8 mouse cellular contexts compared by ENCODE assay signal in genomic region chr7:43464864-43465343, GRCm38 (mm10). TPM values are rescaled to one million over a fixed set of nuclear protein-coding genes. Genes with fewer than 3 reads are reported as not detected.
DNase-seq lines count a peak whose midpoint lies in the region; ATAC-seq and TF ChIP-seq lines count a peak whose summit lies in the region.

No protein-coding gene starts in this region.

- no peak for DNase-seq in lung, adult 2 months
- no peak for DNase-seq in lung, postnatal 4 days
- peak; percentile 62 for DNase-seq in embryo, embryonic 10.5 days (ENCODE audit: low spot score)
- peak; percentile 30 for DNase-seq in lung, postnatal 10 days
- no peak for DNase-seq in adrenal gland, adult 18-20 months (ENCODE audit: low spot score in 2 of 2)
- DNase-seq in left cerebral cortex, adult 8-10 months (ENCODE audit: low spot score in 2 of 2), result no peak
- no peak for DNase-seq in adipocyte (ENCODE audit: low spot score)

- peaks cover 5% of the 10 kb centered on the region; the same call in 1 of the 2 replicates for H3K4me1 ChIP-seq in lung, adult 2 months (ENCODE audit: control insufficient read depth, insufficient read depth, low read length)
- peaks cover 10% of the 10 kb centered on the region for H3K4me1 ChIP-seq in hindbrain, embryonic 15.5 days (replicated peaks)

- no peaks in the 10 kb centered on the region for H3K9me3 ChIP-seq in hindbrain, embryonic 15.5 days

- 0 out of 2 replicates have a peak, but pooled peaks have one; percentile 5 for TF ChIP-seq CTCF in lung, adult 2 months (IDR thresholded peaks at IDR 0.05; ENCODE audit: insufficient read depth, low read length)

- 0 out of 2 replicates have a peak, but pooled peaks cover 7% of the 10 kb centered on the region for H3K27me3 ChIP-seq in hindbrain, embryonic 15.5 days

- H3K36me3 ChIP-seq in hindbrain, embryonic 15.5 days, result no peaks in the 10 kb centered on the region

- no peak for TF ChIP-seq POLR2A in lung, adult 2 months (IDR thresholded peaks at IDR 0.05; ENCODE audit: borderline replicate concordance, extremely low read depth, low read depth, low read length)

- peak overlapping the region; percentile 80 for H3K27ac ChIP-seq in hindbrain, embryonic 15.5 days (replicated peaks)

- peak overlapping the region; percentile 47 for H3K9ac ChIP-seq in hindbrain, embryonic 15.5 days

- peak; percentile 68 for ATAC-seq in hindbrain, embryonic 15.5 days (ENCODE audit: low FRiP score, low read depth)

- H3K4me2 ChIP-seq in hindbrain, embryonic 15.5 days, result peak overlapping the region; percentile 89

- 9% methylated on average over 35 of the region's 35 CpGs for WGBS in lung, adult 2 months
- WGBS in hindbrain, embryonic 15.5 days, result 5% methylated on average over 35 of the region's 35 CpGs

- H3K4me3 ChIP-seq in lung, adult 2 months (replicated peaks; ENCODE audit: extremely low read depth, low read depth, low read length), result peak overlapping the region; percentile 55
- peak overlapping the region; percentile 59 for H3K4me3 ChIP-seq in hindbrain, embryonic 15.5 days

RNA-seq across cellular contexts. Expression of gene Vsig10l, which starts 2.0 kb away (rescaled TPM):
- polyA plus RNA-seq in lung, adult 2 months (2012; rRNA removed), result 6.6 and 14.2 TPM in 2 replicates
- polyA plus RNA-seq in hindbrain, embryonic 15.5 days (2015; fragmentation: Nextera tagmentation; extraction: Ambion mirVana), result 21.0 and 21.4 TPM in 2 replicates
- 1 to 10 TPM; 1.6 to 4.2 TPM for total RNA-seq in adrenal gland, adult 18-20 months (2021)
- total RNA-seq in left cerebral cortex, adult 8-10 months (2022), result 1 to 10 TPM; 1.4 to 2.3 (median 2.0) TPM

RNA-seq across cellular contexts. Expression of gene Gm45233, which starts 21.0 kb away (rescaled TPM):
- 1.2 and 1.5 TPM in 2 replicates for polyA plus RNA-seq in lung, adult 2 months (2012; rRNA removed)
- polyA plus RNA-seq in hindbrain, embryonic 15.5 days (2015; fragmentation: Nextera tagmentation; extraction: Ambion mirVana), result 0.41 TPM in 1 of 2 replicates, not detected in the other
- under 1 TPM in 1 of 2 experiments, not detected in 1; 0.43 TPM for total RNA-seq in adrenal gland, adult 18-20 months (2021)
- total RNA-seq in left cerebral cortex, adult 8-10 months (2022), result 1 to 10 TPM in 1 of 4 experiments, under 1 TPM in 1, not detected in 2; 0.64 to 2.2 TPM

RNA-seq across cellular contexts. Expression of gene Etfb, which starts 21.0 kb away (rescaled TPM):
- polyA plus RNA-seq in lung, adult 2 months (2012; rRNA removed), result 71.4 and 105 TPM in 2 replicates
- 129 and 138 TPM in 2 replicates for polyA plus RNA-seq in hindbrain, embryonic 15.5 days (2015; fragmentation: Nextera tagmentation; extraction: Ambion mirVana)
- total RNA-seq in adrenal gland, adult 18-20 months (2021), result 100 to 1,000 TPM; 440 to 834 TPM
- total RNA-seq in left cerebral cortex, adult 8-10 months (2022), result 10 to 100 TPM; 52.0 to 61.0 (median 58.8) TPM

RNA-seq across cellular contexts. Expression of gene Cldnd2, which starts 24.3 kb away (rescaled TPM):
- polyA plus RNA-seq in lung, adult 2 months (2012; rRNA removed), result not detected in 2 replicates
- polyA plus RNA-seq in hindbrain, embryonic 15.5 days (2015; fragmentation: Nextera tagmentation; extraction: Ambion mirVana), result not detected in 2 replicates
- not detected for total RNA-seq in adrenal gland, adult 18-20 months (2021)
- total RNA-seq in left cerebral cortex, adult 8-10 months (2022), result not detected

RNA-seq across cellular contexts. Expression of gene Iglon5, which starts 25.0 kb away (rescaled TPM):
- 0.85 and 1.0 TPM in 2 replicates for polyA plus RNA-seq in lung, adult 2 months (2012; rRNA removed)
- 9.6 and 10.7 TPM in 2 replicates for polyA plus RNA-seq in hindbrain, embryonic 15.5 days (2015; fragmentation: Nextera tagmentation; extraction: Ambion mirVana)
- 1 to 10 TPM; 1.3 to 1.5 TPM for total RNA-seq in adrenal gland, adult 18-20 months (2021)
- total RNA-seq in left cerebral cortex, adult 8-10 months (2022), result 10 to 100 TPM; 24.9 to 27.1 (median 25.8) TPM

Comparison
In these comparisons a context has a peak if more than half of its experiments do, and no peak if none do; other contexts are left out.
1. DNase-seq: peak in embryo, embryonic 10.5 days (single experiment) and lung, postnatal 10 days (single experiment); none in lung, adult 2 months (single experiment), lung, postnatal 4 days (0 of 2), adrenal gland, adult 18-20 months (0 of 2), left cerebral cortex, adult 8-10 months (0 of 2) and adipocyte (single experiment).
2. RNA of gene Etfb, which starts 21.0 kb away (total RNA-seq): 440 to 834 TPM in adrenal gland, adult 18-20 months; 52.0 to 61.0 TPM in left cerebral cortex, adult 8-10 months; every median in the first group is over 4 times any median in the second.